Mouse (Mus musculus) liver, embryonic 14.5 days (tissue): ENCODE measurements around the gene Olfr692. TPM values are rescaled to one million over a fixed set of nuclear protein-coding genes. Genes with fewer than 3 reads are reported as not detected.

Source experiments
- ATAC-seq: fragments of 200-750 bp; cut with Nextera tagmentation; 2 replicates; pipeline ENCODE4 v1.8.0; 2017; ENCODE audit warnings: moderate number of reproducible peaks, mild to moderate bottlenecking, moderate library complexity; ENCODE audit not compliant: insufficient read depth
- DNase-seq, 3 experiments: peaks; one replicate each; pipeline ENCODE4 v3.0.0-alpha.2; 2012 to 2013; ENCODE audit warnings: low read depth in 3 of 3, low spot score in 3 of 3
- H3K27ac ChIP-seq: fragments of 300-500 bp; sonication (generic); 2 replicates; pipeline ENCODE4 v1.5.1; 2014; ENCODE audit warnings: moderate library complexity, mild to moderate bottlenecking, control low read depth, inconsistent platforms
- H3K27me3 ChIP-seq: fragments of 300-500 bp; sonication (generic); 2 replicates; pipeline ENCODE4 v1.6.1; 2014; ENCODE audit warnings: mild to moderate bottlenecking, low read length, moderate library complexity; ENCODE audit not compliant: control insufficient read depth, insufficient read depth
- H3K36me3 ChIP-seq: fragments of 300-500 bp; sonication (generic); replicated peaks from 2 replicates; pipeline ENCODE4 v1.6.1; 2014; ENCODE audit warnings: low read depth; ENCODE audit not compliant: control insufficient read depth, insufficient read depth
- H3K4me1 ChIP-seq, 2 experiments: fragments of 200-500 bp in 1 of 2; fragments of 300-500 bp in 1 of 2; sonication (generic) in 1 of 2; replicated peaks; 2 replicates each; pipeline ENCODE4 v1.6.1; 2012 to 2014; ENCODE audit warnings: antibody characterized with exemption in 1 of 2, inconsistent platforms in 1 of 2, low read length in 1 of 2; ENCODE audit not compliant: control insufficient read depth in 2 of 2, insufficient read depth in 2 of 2
- H3K4me2 ChIP-seq: fragments of 300-500 bp; sonication (generic); 2 replicates; pipeline ENCODE4 v1.6.1; 2014; ENCODE audit warnings: low read depth, mild to moderate bottlenecking, control low read depth, moderate library complexity
- H3K4me3 ChIP-seq, 2 experiments: fragments of 200-500 bp in 1 of 2; fragments of 300-500 bp in 1 of 2; sonication (generic) in 1 of 2; 2 replicates each; pipeline ENCODE4 v1.5.1; 2012 to 2014; ENCODE audit warnings: low read depth in 2 of 2, low read length in 2 of 2, mild to moderate bottlenecking in 2 of 2, control low read depth in 1 of 2, inconsistent platforms in 1 of 2, moderate library complexity in 1 of 2; ENCODE audit not compliant: insufficient read depth in 1 of 2
- H3K9ac ChIP-seq: fragments of 300-500 bp; sonication (generic); replicated peaks from 2 replicates; pipeline ENCODE4 v1.6.1; 2014; ENCODE audit warnings: mild to moderate bottlenecking, control low read depth, moderate library complexity
- H3K9me3 ChIP-seq: fragments of 300-500 bp; sonication (generic); 2 replicates; pipeline ENCODE4 v1.6.1; 2016; ENCODE audit warnings: low read length, mixed read lengths; ENCODE audit not compliant: control insufficient read depth
- CTCF ChIP-seq: IDR thresholded peaks from 2 replicates; pipeline ENCODE4 v1.5.1; 2016; ENCODE audit warnings: antibody characterized with exemption, low read depth, control low read depth
- EP300 ChIP-seq: IDR thresholded peaks from 2 replicates; pipeline ENCODE4 v1.6.1; 2016; ENCODE audit warnings: antibody characterized with exemption, low read depth
- WGBS: fragments of 180-500 bp; shearing (Covaris S2); extraction: QIAGEN DNeasy Blood & Tissue Kit; methylation state at CpG from one replicate; pipeline ENCODE4 v1.1.7; 2014; ENCODE audit not compliant: insufficient replicate concordance; 5-methylcytosine and 5-hydroxymethylcytosine counted together
- polyA plus RNA-seq, 2 experiments: library from polyadenylated mRNA; depleted of rRNA in 1 of 2; stranded (reverse) in 1 of 2; unstranded in 1 of 2; fragments of >200 nt; fragmentation: Nextera tagmentation in 1 of 2; extraction: Ambion mirVana in 1 of 2; gene quantifications; 2 replicates each; pipeline versions ENCODE4 v1.2.1 to v1.2.3; 2012 to 2014

The Olfr692 gene
- polyA plus RNA-seq, 2 experiments, result not detected

DNA sequence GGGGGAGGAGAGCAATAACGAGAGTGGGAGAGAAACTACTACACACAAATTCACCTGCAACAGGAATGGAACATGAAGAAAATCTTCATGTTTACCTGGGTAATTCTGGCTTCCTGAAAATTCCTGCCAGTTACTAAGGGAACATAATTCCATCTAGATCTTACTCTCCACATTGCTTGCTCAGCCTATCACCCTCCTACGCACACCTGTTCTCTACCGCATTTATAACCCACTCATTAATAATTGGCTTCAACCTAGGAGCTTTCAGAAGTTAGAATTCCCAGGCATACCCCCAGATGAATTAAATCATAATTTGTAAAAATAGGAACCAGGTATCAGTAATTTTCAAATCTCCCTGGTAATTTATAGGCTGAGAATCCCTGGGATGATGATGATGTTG, 5.9 kb downstream of the Olfr692 start:
- Histone ChIP-seq H3K4me2 (no peak overlapping the region), H3K27me3 (no peaks in the 10 kb centered on the region), H3K4me1 (peaks cover 0 to 2% of the 10 kb centered on the region in 2 experiments; a peak in 2 of 4 replicates), H3K4me3 (no peak overlapping the region), H3K36me3 (0 out of 2 replicates have a peak, but pooled peaks cover 3% of the 10 kb centered on the region), H3K9me3 (no peaks in the 10 kb centered on the region), H3K27ac (no peak overlapping the region), H3K9ac (no peak overlapping the region)
- TF ChIP-seq EP300 (no peak), CTCF (no peak)
- WGBS, result 80% methylated on average over 3 of the region's 3 CpGs
- ATAC-seq (no peak), DNase-seq (no peak)

DNA sequence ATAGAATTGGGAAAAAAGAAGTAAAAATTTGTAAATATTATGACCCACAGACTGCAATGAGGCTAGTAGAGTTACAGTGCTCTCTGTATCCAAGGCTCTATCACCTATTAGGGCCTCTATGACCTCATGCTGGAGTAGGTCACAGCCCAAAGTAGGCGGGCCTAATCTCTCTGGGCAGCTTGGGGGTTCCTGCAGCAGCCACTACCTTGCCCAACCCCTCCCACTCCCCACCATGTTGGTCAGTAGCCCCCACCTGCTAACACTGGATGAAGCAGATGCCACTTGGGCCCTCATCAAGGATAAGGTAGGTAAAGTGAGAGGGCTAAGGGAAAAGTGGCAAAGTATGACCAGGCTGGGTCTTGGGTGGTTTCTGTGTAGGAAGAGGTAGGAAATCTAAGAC, 6.8 kb downstream of the Olfr692 start, which contains the start of gene Gm5901:
Gene Gm5901 (plus strand): TSS at position 173 of the 400 bp plus-strand sequence.
- H3K4me2 ChIP-seq, result no peak within 1 kb of the TSS
- no peak within 1 kb of the TSS for H3K27ac ChIP-seq
- no peak for TF ChIP-seq CTCF
- no peak within 1 kb of the TSS for H3K4me3 ChIP-seq
- no peaks in the 10 kb centered on the region for H3K27me3 ChIP-seq
- H3K9ac ChIP-seq, result no peak within 1 kb of the TSS
- H3K36me3 ChIP-seq, result 0 out of 2 replicates have a peak, but pooled peaks cover 3% of the 10 kb centered on the region
- WGBS, result 56% methylated on average over 1 of the region's 1 CpGs
- no peaks in the 10 kb centered on the region for H3K9me3 ChIP-seq
- DNase-seq (no peak), ATAC-seq (no peak)
- H3K4me1 ChIP-seq, result peaks cover 0 to 2% of the 10 kb centered on the region in 2 experiments; a peak in 2 of 4 replicates

DNA sequence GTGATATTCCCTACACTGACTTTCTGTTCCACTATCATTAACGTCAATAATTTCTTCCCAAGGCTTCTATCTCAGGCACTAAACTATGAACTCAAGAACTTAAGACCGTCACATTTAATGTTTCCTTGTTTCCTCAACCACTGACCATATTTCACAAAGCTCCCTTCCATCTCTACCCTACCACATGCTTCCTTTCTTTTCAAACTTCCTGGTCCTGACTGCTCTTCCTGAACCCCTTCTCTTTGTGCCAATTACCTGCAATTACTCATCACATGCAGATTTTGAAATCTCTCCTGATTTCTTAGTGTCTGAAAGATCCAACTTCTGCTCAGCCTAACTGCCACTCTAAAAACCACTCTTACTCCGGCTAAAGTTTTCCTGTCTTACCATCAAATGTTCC, 12.3 kb downstream of the Olfr692 start:
- no peak for TF ChIP-seq CTCF
- no peak for TF ChIP-seq EP300
- H3K27ac ChIP-seq, result no peak overlapping the region
- no peaks in the 10 kb centered on the region for H3K27me3 ChIP-seq
- no peak overlapping the region for H3K9ac ChIP-seq
- 78% methylated on average over 3 of the region's 3 CpGs for WGBS
- H3K4me1 ChIP-seq, result no peaks in the 10 kb centered on the region
- no peak for ATAC-seq
- no peak overlapping the region for H3K4me3 ChIP-seq
- no peak overlapping the region for H3K4me2 ChIP-seq
- peaks cover 14% of the 10 kb centered on the region for H3K36me3 ChIP-seq
- DNase-seq, result no peak
- H3K9me3 ChIP-seq, result no peaks in the 10 kb centered on the region

- no peak for ATAC-seq
- H3K27ac ChIP-seq, result no peak overlapping the region
- no peaks in the 10 kb centered on the region for H3K9me3 ChIP-seq
- peaks cover 12% of the 10 kb centered on the region for H3K36me3 ChIP-seq
- H3K9ac ChIP-seq, result no peak overlapping the region
- H3K27me3 ChIP-seq, result no peaks in the 10 kb centered on the region
- no peaks in the 10 kb centered on the region for H3K4me1 ChIP-seq
- TF ChIP-seq CTCF (no peak), EP300 (no peak)
- 80% methylated on average over 2 of the region's 2 CpGs for WGBS
- no peak for DNase-seq
- H3K4me3 ChIP-seq, result no peak overlapping the region
- H3K4me2 ChIP-seq, result no peak overlapping the region
Observed at GRCm38 (mm10) chr7:105387696-105388095, 19.7 kb downstream of the Olfr692 start.

DNA sequence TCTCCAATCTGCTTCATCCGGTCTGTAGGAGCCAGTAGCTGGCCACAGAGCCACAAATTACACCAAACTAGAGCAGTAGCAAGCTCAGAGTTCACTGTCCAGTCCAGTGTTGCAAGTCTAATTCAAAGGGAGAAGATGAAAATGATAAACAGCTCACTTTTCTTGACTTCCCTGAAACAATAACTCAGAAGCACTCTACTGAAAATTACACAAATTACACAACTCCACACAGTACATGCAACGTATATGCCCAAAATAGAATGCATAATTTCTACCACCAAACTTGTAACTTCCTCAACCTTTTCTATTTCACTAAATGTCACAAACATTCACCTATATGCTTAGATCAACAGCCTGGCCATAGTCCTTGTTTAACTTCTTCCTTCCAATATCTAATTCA, 22.2 kb downstream of the Olfr692 start:
- ATAC-seq, result no peak

More for the DNA sequence above, 22.2 kb downstream of the Olfr692 start:
- WGBS, result 61% methylated on average over 2 of the region's 2 CpGs
- TF ChIP-seq EP300, result no peak
- no peak for TF ChIP-seq CTCF
- Histone ChIP-seq H3K4me2 (no peak overlapping the region), H3K4me3 (no peak overlapping the region), H3K9ac (no peak overlapping the region), H3K9me3 (no peaks in the 10 kb centered on the region), H3K27ac (no peak overlapping the region), H3K36me3 (peaks cover 6% of the 10 kb centered on the region), H3K27me3 (no peaks in the 10 kb centered on the region), H3K4me1 (no peaks in the 10 kb centered on the region)
- no peak for DNase-seq
